ENCODE assay signal across 9 mouse cellular contexts in the genomic region with DNA sequence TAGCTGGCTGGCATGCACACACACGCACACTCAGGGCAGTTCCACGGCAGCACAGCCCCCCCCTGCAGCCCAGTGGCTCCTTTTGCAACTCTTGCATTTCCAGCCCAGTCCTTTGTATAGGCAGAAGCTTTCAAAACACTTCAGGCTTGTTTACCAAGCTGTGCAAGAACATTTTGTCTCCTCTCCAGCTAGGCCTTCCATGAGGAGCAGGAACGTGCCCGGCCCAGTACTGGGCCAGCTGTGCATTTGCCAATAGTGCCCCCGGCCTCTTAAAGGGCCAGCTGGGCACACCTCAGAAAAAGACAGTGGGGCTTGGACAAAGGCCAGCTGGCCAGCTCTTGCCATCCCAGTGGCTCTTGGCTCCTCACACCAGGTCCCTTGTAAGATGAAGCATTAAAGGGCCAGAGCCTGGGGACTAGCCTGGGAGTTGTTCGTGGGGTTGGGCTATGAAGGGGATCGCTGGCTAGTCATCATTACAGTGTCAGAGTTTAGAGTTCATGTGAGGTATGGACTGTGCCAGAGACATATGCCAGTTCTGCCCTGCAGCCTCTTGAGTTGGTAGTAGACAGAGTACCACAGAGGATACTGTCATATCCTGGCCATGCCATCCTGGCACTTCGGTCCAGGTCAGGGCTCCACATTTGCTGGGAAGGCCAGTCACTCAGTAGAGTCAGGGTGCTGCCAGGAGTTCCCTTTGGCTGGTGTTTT.
A peak's percentile ranks its signal among the peaks of the same experiment; 100 is the strongest.
DNase-seq lines count a peak whose midpoint lies in the region; ATAC-seq and TF ChIP-seq lines count a peak whose summit lies in the region.
"Had no signal": no experiment of that assay in that cellular context is flagged by ENCODE, and none has a peak within 500 bp of the region (broad histone marks: within the 10 kb centered on the region; RNA-seq: fewer than 3 reads in every experiment).

No protein-coding gene starts in this region.

- no peak overlapping the region for H3K4me2 ChIP-seq in midbrain, embryonic 15.5 days
- H3K4me2 ChIP-seq in midbrain, embryonic 13.5 days (replicated peaks), result no peak overlapping the region
- no peak overlapping the region for H3K4me2 ChIP-seq in stomach, postnatal 0 days (replicated peaks; ENCODE audit: low read depth)

- no peaks in the 10 kb centered on the region for H3K36me3 ChIP-seq in midbrain, embryonic 15.5 days (replicated peaks)
- H3K36me3 ChIP-seq in midbrain, embryonic 13.5 days, result no peaks in the 10 kb centered on the region
- H3K36me3 ChIP-seq in stomach, postnatal 0 days (ENCODE audit: control insufficient read depth, insufficient read depth, low read length), result no peaks in the 10 kb centered on the region

- 78% methylated on average over 8 of the region's 8 CpGs for WGBS in midbrain, embryonic 15.5 days
- WGBS in midbrain, embryonic 13.5 days, result 80% methylated on average over 8 of the region's 8 CpGs
- WGBS in stomach, postnatal 0 days, result 57% methylated on average over 8 of the region's 8 CpGs

- TF ChIP-seq EP300 in stomach, postnatal 0 days (optimal IDR thresholded peaks at IDR 0.05), result peak; percentile 92

- H3K9ac ChIP-seq in midbrain, embryonic 15.5 days, result no peak overlapping the region
- no peak overlapping the region for H3K9ac ChIP-seq in midbrain, embryonic 13.5 days (replicated peaks)
- no peak overlapping the region for H3K9ac ChIP-seq in stomach, postnatal 0 days (ENCODE audit: low read length)

- no peaks in the 10 kb centered on the region for H3K4me1 ChIP-seq in midbrain, embryonic 15.5 days
- no peaks in the 10 kb centered on the region for H3K4me1 ChIP-seq in midbrain, embryonic 13.5 days (replicated peaks)
- peaks cover 5% of the 10 kb centered on the region; the same call in 1 of the 2 replicates for H3K4me1 ChIP-seq in stomach, postnatal 0 days (replicated peaks; ENCODE audit: control insufficient read depth, insufficient read depth)

- no peaks in the 10 kb centered on the region for H3K27me3 ChIP-seq in midbrain, embryonic 15.5 days (replicated peaks)
- no peaks in the 10 kb centered on the region for H3K27me3 ChIP-seq in midbrain, embryonic 13.5 days
- H3K27me3 ChIP-seq in stomach, postnatal 0 days (ENCODE audit: control insufficient read depth, insufficient read depth, low read length), result no peaks in the 10 kb centered on the region

- no peak for ATAC-seq in cerebellum, adult (ENCODE audit: insufficient number of reproducible peaks, low FRiP score, low TSS enrichment)
- 0 out of 2 replicates have a peak, but pooled peaks have one; percentile 42 for ATAC-seq in midbrain, embryonic 15.5 days (replicated peaks)
- no peak for ATAC-seq in midbrain, embryonic 13.5 days
- ATAC-seq in stomach, postnatal 0 days (ENCODE audit: low FRiP score, low TSS enrichment), result peak; percentile 64; the same call in 1 of the 2 replicates

- no peak overlapping the region for H3K27ac ChIP-seq in midbrain, embryonic 15.5 days
- H3K27ac ChIP-seq in midbrain, embryonic 13.5 days, result no peak overlapping the region
- H3K27ac ChIP-seq in stomach, postnatal 0 days (replicated peaks), result peak overlapping the region; percentile 58
- H3K27ac ChIP-seq: kidney, postnatal 0 days had no signal

- peak; percentile 13 for DNase-seq in cerebellum, adult 11 months
- DNase-seq in heart, postnatal 4 days, result peak; percentile 62
- DNase-seq in left cerebral cortex, postnatal 4 days, result peak; percentile 96
- no peak for DNase-seq in stomach, postnatal 0 days (ENCODE audit: low spot score)
- no peak for DNase-seq in spleen, postnatal 14 days (ENCODE audit: low spot score in 2 of 2)

- TF ChIP-seq CTCF in stomach, postnatal 0 days (IDR thresholded peaks at IDR 0.05; ENCODE audit: low read depth), result no peak

- H3K9me3 ChIP-seq in midbrain, embryonic 15.5 days, result no peaks in the 10 kb centered on the region
- no peaks in the 10 kb centered on the region for H3K9me3 ChIP-seq in midbrain, embryonic 13.5 days
- H3K9me3 ChIP-seq in stomach, postnatal 0 days (ENCODE audit: control insufficient read depth, low read length), result no peaks in the 10 kb centered on the region

- intact Hi-C loops in left cerebral cortex, postnatal 4 days (cut with DNase I), result no loop called here

- no peak overlapping the region for H3K4me3 ChIP-seq in midbrain, embryonic 15.5 days
- H3K4me3 ChIP-seq in midbrain, embryonic 13.5 days (replicated peaks), result no peak overlapping the region
- no peak overlapping the region for H3K4me3 ChIP-seq in stomach, postnatal 0 days (ENCODE audit: low read depth, low read length)

Comparison
In these comparisons a context has a peak if more than half of its experiments do, and no peak if none do; other contexts are left out.
1. ATAC-seq: peak in midbrain, embryonic 15.5 days (single experiment) and stomach, postnatal 0 days (single experiment); none in cerebellum, adult (single experiment) and midbrain, embryonic 13.5 days (single experiment).
2. DNase-seq: peak in cerebellum, adult 11 months (single experiment), heart, postnatal 4 days (single experiment) and left cerebral cortex, postnatal 4 days (single experiment); none in stomach, postnatal 0 days (single experiment) and spleen, postnatal 14 days (0 of 2).